Mouse (Mus musculus): ENCODE results near the gene Tbcb. TPM values are rescaled to one million over a fixed set of nuclear protein-coding genes. Genes with fewer than 3 reads are reported as not detected.

The Tbcb gene
- 255 and 260 TPM in 2 replicates for polyA plus RNA-seq (2014; fragmentation: Nextera tagmentation; extraction: Ambion mirVana)

- Histone ChIP-seq H3K4me1 (ENCODE audit: control insufficient read depth, insufficient read depth, low read length) (peaks cover 10% of the 10 kb centered on the region), H3K27ac (ENCODE audit: low read depth, low read length) (peak within 1 kb of the TSS; percentile 88), H3K9ac (ENCODE audit: low read length) (peak within 1 kb of the TSS; percentile 69), H3K4me2 (peak within 1 kb of the TSS; percentile 75), H3K36me3 (ENCODE audit: control insufficient read depth, insufficient read depth, low read length) (peaks cover 3% of the 10 kb centered on the region; the same call in 1 of the 2 replicates), H3K9me3 (ENCODE audit: control insufficient read depth, low read length) (no peaks in the 10 kb centered on the region), H3K27me3 (ENCODE audit: control insufficient read depth, insufficient read depth, low read length) (no peaks in the 10 kb centered on the region), H3K4me3 (ENCODE audit: low read depth, low read length) (peak within 1 kb of the TSS; percentile 72)
- DNase-seq (ENCODE audit: low spot score, missing footprints) (peak; percentile 99), ATAC-seq (ENCODE audit: low FRiP score) (peak; percentile 95)
- WGBS = under 1% methylated on average over 67 of the region's 67 CpGs
These were observed at the start of gene Tbcb, which contains the start of gene Polr2i for GRCm38 (mm10) chr7:30231669-30232454. Gene Tbcb (minus strand): TSS chr7:30232272. Gene Polr2i (plus strand): TSS chr7:30231948.

GRCm38 (mm10) chr7:30281522-30281921 is 49.5 kb upstream of the Tbcb start:
- DNase-seq (ENCODE audit: low spot score, missing footprints) (no peak), ATAC-seq (ENCODE audit: low FRiP score) (no peak)
- Histone ChIP-seq H3K4me3 (ENCODE audit: low read depth, low read length) (no peak overlapping the region), H3K27ac (ENCODE audit: low read depth, low read length) (no peak overlapping the region), H3K4me1 (ENCODE audit: control insufficient read depth, insufficient read depth, low read length) (peaks cover 11% of the 10 kb centered on the region), H3K9ac (ENCODE audit: low read length) (no peak overlapping the region), H3K4me2 (no peak overlapping the region; the same call in 1 of the 2 replicates), H3K36me3 (ENCODE audit: control insufficient read depth, insufficient read depth, low read length) (no peaks in the 10 kb centered on the region), H3K27me3 (ENCODE audit: control insufficient read depth, insufficient read depth, low read length) (no peaks in the 10 kb centered on the region), H3K9me3 (ENCODE audit: control insufficient read depth, low read length) (no peaks in the 10 kb centered on the region)
- WGBS = 81% methylated on average over 4 of the region's 4 CpGs

- Histone ChIP-seq H3K4me2 (peak overlapping the region; percentile 85), H3K9ac (ENCODE audit: low read length) (peak overlapping the region; percentile 68), H3K36me3 (ENCODE audit: control insufficient read depth, insufficient read depth, low read length) (no peaks in the 10 kb centered on the region), H3K9me3 (ENCODE audit: control insufficient read depth, low read length) (no peaks in the 10 kb centered on the region), H3K27ac (ENCODE audit: low read depth, low read length) (peak overlapping the region; percentile 94), H3K27me3 (ENCODE audit: control insufficient read depth, insufficient read depth, low read length) (no peaks in the 10 kb centered on the region), H3K4me1 (ENCODE audit: control insufficient read depth, insufficient read depth, low read length) (peaks cover 11% of the 10 kb centered on the region), H3K4me3 (ENCODE audit: low read depth, low read length) (peak overlapping the region; percentile 75)
- ATAC-seq (ENCODE audit: low FRiP score) = peak; percentile 84
- under 1% methylated on average over 20 of the region's 20 CpGs for WGBS
- peak; percentile 97 for DNase-seq (ENCODE audit: low spot score, missing footprints)
These were observed 48.6 kb upstream of the Tbcb start for GRCm38 (mm10) chr7:30280670-30281138.

GRCm38 (mm10) chr7:30279951-30280669 is 48.0 kb upstream of the Tbcb start, which contains the start of the genes Thap8 and Wdr62:
Gene Thap8 (plus strand): TSS chr7:30280094.
Gene Wdr62 (minus strand): TSS chr7:30280419.
- H3K9me3 ChIP-seq (ENCODE audit: control insufficient read depth, low read length) = no peaks in the 10 kb centered on the region
- DNase-seq (ENCODE audit: low spot score, missing footprints) (peak; percentile 98), ATAC-seq (ENCODE audit: low FRiP score) (peak; percentile 97)
- no peaks in the 10 kb centered on the region for H3K27me3 ChIP-seq (ENCODE audit: control insufficient read depth, insufficient read depth, low read length)
- peak within 1 kb of the TSS; percentile 94 for H3K27ac ChIP-seq (ENCODE audit: low read depth, low read length)
- under 1% methylated on average over 49 of the region's 49 CpGs for WGBS
- H3K36me3 ChIP-seq (ENCODE audit: control insufficient read depth, insufficient read depth, low read length) = no peaks in the 10 kb centered on the region
- H3K4me3 ChIP-seq (ENCODE audit: low read depth, low read length) = peak within 1 kb of the TSS; percentile 75
- H3K4me2 ChIP-seq = peak within 1 kb of the TSS; percentile 85
- H3K4me1 ChIP-seq (ENCODE audit: control insufficient read depth, insufficient read depth, low read length) = peaks cover 11% of the 10 kb centered on the region
- peak within 1 kb of the TSS; percentile 71 for H3K9ac ChIP-seq (ENCODE audit: low read length)

GRCm38 (mm10) chr7:30279536-30279935 is 47.5 kb upstream of the Tbcb start:
- ATAC-seq (ENCODE audit: low FRiP score) (0 out of 2 replicates have a peak, but pooled peaks have one; percentile 20), DNase-seq (ENCODE audit: low spot score, missing footprints) (no peak)
- no peaks in the 10 kb centered on the region for H3K9me3 ChIP-seq (ENCODE audit: control insufficient read depth, low read length)
- no peak overlapping the region; the same call in 1 of the 2 replicates for H3K27ac ChIP-seq (ENCODE audit: low read depth, low read length)
- peaks cover 11% of the 10 kb centered on the region for H3K4me1 ChIP-seq (ENCODE audit: control insufficient read depth, insufficient read depth, low read length)
- H3K36me3 ChIP-seq (ENCODE audit: control insufficient read depth, insufficient read depth, low read length) = no peaks in the 10 kb centered on the region
- H3K9ac ChIP-seq (ENCODE audit: low read length) = peak overlapping the region; percentile 71
- H3K27me3 ChIP-seq (ENCODE audit: control insufficient read depth, insufficient read depth, low read length) = no peaks in the 10 kb centered on the region
- peak overlapping the region; percentile 85 for H3K4me2 ChIP-seq
- WGBS = 0% methylated on average over 6 of the region's 6 CpGs
- peak overlapping the region; percentile 75 for H3K4me3 ChIP-seq (ENCODE audit: low read depth, low read length)

GRCm38 (mm10) chr7:30278911-30279310 is 46.8 kb upstream of the Tbcb start:
- no peak for DNase-seq (ENCODE audit: low spot score, missing footprints)
- Histone ChIP-seq H3K4me2 (peak overlapping the region; percentile 85), H3K9ac (ENCODE audit: low read length) (peak overlapping the region; percentile 71; the same call in 1 of the 2 replicates)

GRCm38 (mm10) chr7:30274383-30274782 is 42.3 kb upstream of the Tbcb start:
- Histone ChIP-seq H3K4me1 (ENCODE audit: control insufficient read depth, insufficient read depth, low read length) (peaks cover 6% of the 10 kb centered on the region; the same call in 1 of the 2 replicates), H3K27ac (ENCODE audit: low read depth, low read length) (no peak overlapping the region), H3K36me3 (ENCODE audit: control insufficient read depth, insufficient read depth, low read length) (peaks cover 3% of the 10 kb centered on the region; the same call in 1 of the 2 replicates), H3K9me3 (ENCODE audit: control insufficient read depth, low read length) (no peaks in the 10 kb centered on the region), H3K9ac (ENCODE audit: low read length) (no peak overlapping the region), H3K4me2 (no peak overlapping the region), H3K27me3 (ENCODE audit: control insufficient read depth, insufficient read depth, low read length) (no peaks in the 10 kb centered on the region), H3K4me3 (ENCODE audit: low read depth, low read length) (no peak overlapping the region)
- WGBS = 86% methylated on average over 6 of the region's 6 CpGs
- DNase-seq (ENCODE audit: low spot score, missing footprints) = no peak
- ATAC-seq (ENCODE audit: low FRiP score) = no peak

More at GRCm38 (mm10) chr7:30278911-30279310, 46.8 kb upstream of the Tbcb start:
- no peaks in the 10 kb centered on the region for H3K9me3 ChIP-seq (ENCODE audit: control insufficient read depth, low read length)
- 57% methylated on average over 2 of the region's 2 CpGs for WGBS
- 0 out of 2 replicates have a peak overlapping the region, but pooled peaks have one; percentile 75 for H3K4me3 ChIP-seq (ENCODE audit: low read depth, low read length)
- ATAC-seq (ENCODE audit: low FRiP score) = no peak
- H3K36me3 ChIP-seq (ENCODE audit: control insufficient read depth, insufficient read depth, low read length) = no peaks in the 10 kb centered on the region
- H3K27ac ChIP-seq (ENCODE audit: low read depth, low read length) = no peak overlapping the region
- H3K27me3 ChIP-seq (ENCODE audit: control insufficient read depth, insufficient read depth, low read length) = no peaks in the 10 kb centered on the region
- H3K4me1 ChIP-seq (ENCODE audit: control insufficient read depth, insufficient read depth, low read length) = peaks cover 11% of the 10 kb centered on the region

- no peaks in the 10 kb centered on the region for H3K4me1 ChIP-seq (ENCODE audit: control insufficient read depth, insufficient read depth, low read length)
- ATAC-seq (ENCODE audit: low FRiP score) = no peak
- H3K27ac ChIP-seq (ENCODE audit: low read depth, low read length) = no peak overlapping the region
- DNase-seq (ENCODE audit: low spot score, missing footprints) = no peak
- H3K9me3 ChIP-seq (ENCODE audit: control insufficient read depth, low read length) = no peaks in the 10 kb centered on the region
- H3K4me3 ChIP-seq (ENCODE audit: low read depth, low read length) = no peak overlapping the region
- no peak overlapping the region for H3K4me2 ChIP-seq
- peaks cover 7% of the 10 kb centered on the region for H3K36me3 ChIP-seq (ENCODE audit: control insufficient read depth, insufficient read depth, low read length)
- no peaks in the 10 kb centered on the region for H3K27me3 ChIP-seq (ENCODE audit: control insufficient read depth, insufficient read depth, low read length)
- no peak overlapping the region for H3K9ac ChIP-seq (ENCODE audit: low read length)
- 92% methylated on average over 4 of the region's 4 CpGs for WGBS
These were observed 37.6 kb upstream of the Tbcb start for GRCm38 (mm10) chr7:30269641-30270040.
